Mouse (Mus musculus) natural killer cell, adult 2 months (primary cell): ENCODE results near the gene Eps15l1.

ENCODE experiments used
- DNase-seq, 2 experiments: peaks; one replicate each; pipeline ENCODE4 v3.0.0; 2022; ENCODE audit warnings: low spot score in 2 of 2

Eps15l1 gene

GRCm38 (mm10) chr8:72295125-72295524 lies 126.1 kb downstream of the Eps15l1 start:
- DNase-seq, result no peak

- no peak for DNase-seq
Measured at GRCm38 (mm10) chr8:72293309-72293708, 128.0 kb downstream of the Eps15l1 start.

- peak in 1 of 2 experiments; percentile 27 for DNase-seq
Measured at GRCm38 (mm10) chr8:72291104-72291503, 130.2 kb downstream of the Eps15l1 start.
